Mouse (Mus musculus): ENCODE data around the gene Snx20.

GRCm38 (mm10) chr8:88620931-88621330, 15.0 kb downstream of the Snx20 start:
- TF ChIP-seq CTCF (IDR thresholded peaks at IDR 0.05) (no peak), EP300 (IDR thresholded peaks at IDR 0.05) (no peak)

Data from lung, postnatal 0 days (tissue).